Mouse (Mus musculus) liver, embryonic 14.5 days (tissue): ENCODE measurements around the gene Zfp652. TPM values are rescaled to one million over a fixed set of nuclear protein-coding genes. Genes with fewer than 3 reads are reported as not detected.
"Not testable (repeated sequence)": the region's sequence is repeated elsewhere in the genome, so short reads cannot be mapped to it uniquely, and the experiment has no call there.

ENCODE experiments used
- ATAC-seq: fragments of 200-750 bp; cut with Nextera tagmentation; 2 replicates; pipeline ENCODE4 v1.8.0; 2017; ENCODE audit warnings: moderate number of reproducible peaks, mild to moderate bottlenecking, moderate library complexity; ENCODE audit not compliant: insufficient read depth
- DNase-seq, 3 experiments: peaks; one replicate each; pipeline ENCODE4 v3.0.0-alpha.2; 2012 to 2013; ENCODE audit warnings: low read depth in 3 of 3, low spot score in 3 of 3
- H3K27ac ChIP-seq: fragments of 300-500 bp; sonication (generic); 2 replicates; pipeline ENCODE4 v1.5.1; 2014; ENCODE audit warnings: moderate library complexity, mild to moderate bottlenecking, control low read depth, inconsistent platforms
- H3K27me3 ChIP-seq: fragments of 300-500 bp; sonication (generic); 2 replicates; pipeline ENCODE4 v1.6.1; 2014; ENCODE audit warnings: mild to moderate bottlenecking, low read length, moderate library complexity; ENCODE audit not compliant: control insufficient read depth, insufficient read depth
- H3K36me3 ChIP-seq: fragments of 300-500 bp; sonication (generic); replicated peaks from 2 replicates; pipeline ENCODE4 v1.6.1; 2014; ENCODE audit warnings: low read depth; ENCODE audit not compliant: control insufficient read depth, insufficient read depth
- H3K4me1 ChIP-seq, 2 experiments: fragments of 200-500 bp in 1 of 2; fragments of 300-500 bp in 1 of 2; sonication (generic) in 1 of 2; replicated peaks; 2 replicates each; pipeline ENCODE4 v1.6.1; 2012 to 2014; ENCODE audit warnings: antibody characterized with exemption in 1 of 2, inconsistent platforms in 1 of 2, low read length in 1 of 2; ENCODE audit not compliant: control insufficient read depth in 2 of 2, insufficient read depth in 2 of 2
- H3K4me2 ChIP-seq: fragments of 300-500 bp; sonication (generic); 2 replicates; pipeline ENCODE4 v1.6.1; 2014; ENCODE audit warnings: low read depth, mild to moderate bottlenecking, control low read depth, moderate library complexity
- H3K4me3 ChIP-seq, 2 experiments: fragments of 200-500 bp in 1 of 2; fragments of 300-500 bp in 1 of 2; sonication (generic) in 1 of 2; 2 replicates each; pipeline ENCODE4 v1.5.1; 2012 to 2014; ENCODE audit warnings: low read depth in 2 of 2, low read length in 2 of 2, mild to moderate bottlenecking in 2 of 2, control low read depth in 1 of 2, inconsistent platforms in 1 of 2, moderate library complexity in 1 of 2; ENCODE audit not compliant: insufficient read depth in 1 of 2
- H3K9ac ChIP-seq: fragments of 300-500 bp; sonication (generic); replicated peaks from 2 replicates; pipeline ENCODE4 v1.6.1; 2014; ENCODE audit warnings: mild to moderate bottlenecking, control low read depth, moderate library complexity
- H3K9me3 ChIP-seq: fragments of 300-500 bp; sonication (generic); 2 replicates; pipeline ENCODE4 v1.6.1; 2016; ENCODE audit warnings: low read length, mixed read lengths; ENCODE audit not compliant: control insufficient read depth
- CTCF ChIP-seq: IDR thresholded peaks from 2 replicates; pipeline ENCODE4 v1.5.1; 2016; ENCODE audit warnings: antibody characterized with exemption, low read depth, control low read depth
- EP300 ChIP-seq: IDR thresholded peaks from 2 replicates; pipeline ENCODE4 v1.6.1; 2016; ENCODE audit warnings: antibody characterized with exemption, low read depth
- WGBS: fragments of 180-500 bp; shearing (Covaris S2); extraction: QIAGEN DNeasy Blood & Tissue Kit; methylation state at CpG from one replicate; pipeline ENCODE4 v1.1.7; 2014; ENCODE audit not compliant: insufficient replicate concordance; 5-methylcytosine and 5-hydroxymethylcytosine counted together
- polyA plus RNA-seq, 2 experiments: library from polyadenylated mRNA; depleted of rRNA in 1 of 2; stranded (reverse) in 1 of 2; unstranded in 1 of 2; fragments of >200 nt; fragmentation: Nextera tagmentation in 1 of 2; extraction: Ambion mirVana in 1 of 2; gene quantifications; 2 replicates each; pipeline versions ENCODE4 v1.2.1 to v1.2.3; 2012 to 2014

The Zfp652 gene
- polyA plus RNA-seq (2012; rRNA removed) (5.3 and 5.4 TPM in 2 replicates), polyA plus RNA-seq (2014; fragmentation: Nextera tagmentation; extraction: Ambion mirVana) (3.2 and 3.7 TPM in 2 replicates)

DNA sequence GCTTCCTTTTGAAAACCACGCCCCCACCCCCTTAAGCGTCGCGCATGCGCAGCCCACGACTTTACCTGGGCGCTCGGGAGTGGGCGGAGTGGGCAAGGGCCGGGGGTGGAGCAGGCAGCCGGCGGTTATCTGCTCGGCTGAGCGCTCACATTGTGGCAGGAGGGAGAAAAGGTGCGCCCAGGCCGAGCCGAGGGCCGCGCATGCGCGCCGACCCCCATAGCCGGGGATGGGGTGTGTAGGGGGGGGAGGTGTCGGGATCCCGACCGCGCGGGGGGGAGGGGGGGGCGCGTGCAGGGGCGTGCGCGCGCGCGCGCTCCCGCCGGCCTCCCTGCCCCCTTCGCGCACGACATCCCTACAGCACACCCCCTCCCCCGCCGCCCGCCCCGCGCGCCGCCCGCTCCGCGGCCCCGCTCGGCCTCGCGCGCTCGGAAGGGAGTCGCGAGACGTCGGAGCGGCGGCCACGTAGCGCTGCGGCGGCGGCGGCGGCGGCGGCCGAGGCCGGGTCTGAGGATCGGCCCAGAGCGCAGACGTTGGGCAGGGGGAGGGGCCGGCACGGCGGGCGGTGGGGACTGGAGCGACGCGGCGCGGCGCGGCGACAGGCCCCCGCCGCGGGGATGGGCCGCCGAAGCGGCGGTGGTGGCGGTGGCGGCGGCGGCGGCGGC is at the start of gene Zfp652:
TSS of gene Zfp652 (plus strand) at position 111 of the 662 bp plus-strand sequence.
- Histone ChIP-seq H3K9me3 (no peaks in the 10 kb centered on the region), H3K4me2 (peak within 1 kb of the TSS; percentile 77), H3K36me3 (no peaks in the 10 kb centered on the region), H3K4me3 (peak within 1 kb of the TSS; percentile 71 to 80), H3K27ac (peak within 1 kb of the TSS; percentile 61), H3K4me1 (peaks cover 31% of the 10 kb centered on the region in 2 experiments), H3K9ac (peak within 1 kb of the TSS; percentile 95), H3K27me3 (no peaks in the 10 kb centered on the region)
- DNase-seq: peak; percentile 77 to 83 (median 79)
- under 1% methylated on average over 51 of the region's 103 CpGs for WGBS
- TF ChIP-seq CTCF (no peak), EP300 (0 out of 2 replicates have a peak, but pooled peaks have one; percentile 31)
- peak; percentile 86 for ATAC-seq

GRCm38 (mm10) chr11:95666529-95667149 is 45.8 kb upstream of the Zfp652 start, which contains the start of gene Phb:
Gene Phb (plus strand): TSS chr11:95666957.
- no peaks in the 10 kb centered on the region for H3K27me3 ChIP-seq
- H3K9me3 ChIP-seq: no peaks in the 10 kb centered on the region
- 0% methylated on average over 25 of the region's 25 CpGs for WGBS
- peak within 1 kb of the TSS; percentile 79 for H3K9ac ChIP-seq
- H3K27ac ChIP-seq: peak within 1 kb of the TSS; percentile 41
- H3K36me3 ChIP-seq: peaks cover 3% of the 10 kb centered on the region
- peaks cover 2 to 7% of the 10 kb centered on the region in 2 experiments for H3K4me1 ChIP-seq
- H3K4me3 ChIP-seq: peak within 1 kb of the TSS; percentile 80 to 99
- TF ChIP-seq EP300: no peak
- TF ChIP-seq CTCF: no peak
- peak within 1 kb of the TSS; percentile 92 for H3K4me2 ChIP-seq
- DNase-seq (peak; percentile 93 to 97 (median 96)), ATAC-seq (peak; percentile 93)

GRCm38 (mm10) chr11:95667177-95667576 is 45.3 kb upstream of the Zfp652 start:
- no peak for TF ChIP-seq CTCF
- TF ChIP-seq EP300: 0 out of 2 replicates have a peak, but pooled peaks have one; percentile 11
- Histone ChIP-seq H3K9ac (peak overlapping the region; percentile 79), H3K9me3 (no peaks in the 10 kb centered on the region), H3K4me3 (peak overlapping the region; percentile 80 to 99), H3K27ac (peak overlapping the region; percentile 41), H3K4me1 (peaks cover 2 to 7% of the 10 kb centered on the region in 2 experiments), H3K27me3 (no peaks in the 10 kb centered on the region), H3K4me2 (peak overlapping the region; percentile 92), H3K36me3 (peaks cover 3% of the 10 kb centered on the region)
- DNase-seq (peak; percentile 33 to 45 (median 38)), ATAC-seq (peak; percentile 66)
- WGBS: under 1% methylated on average over 11 of the region's 11 CpGs

DNA sequence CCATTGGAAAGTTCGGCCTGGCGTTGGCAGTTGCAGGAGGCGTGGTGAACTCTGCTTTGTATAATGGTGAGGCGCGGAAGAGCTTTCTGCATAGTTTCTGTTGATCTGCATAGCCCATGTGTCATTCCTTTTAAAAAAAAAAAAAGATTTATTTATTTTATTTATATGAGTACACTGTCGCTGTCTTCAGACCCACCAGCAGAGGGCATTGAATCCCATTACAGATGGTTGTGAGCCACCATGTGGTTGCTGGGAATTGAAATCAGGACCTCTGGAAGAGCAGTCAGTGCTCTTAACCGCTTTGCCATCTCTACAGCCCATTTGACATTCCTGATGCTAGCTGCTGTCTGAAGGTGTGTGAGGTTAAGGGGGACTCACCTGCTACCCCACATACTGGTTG is 44.4 kb upstream of the Zfp652 start:
- TF ChIP-seq CTCF: peak; percentile 46
- H3K27ac ChIP-seq, H3K4me1 ChIP-seq, ATAC-seq, H3K9me3 ChIP-seq, H3K27me3 ChIP-seq, DNase-seq, H3K36me3 ChIP-seq: not testable (repeated sequence)
- peak overlapping the region; percentile 80 to 99 for H3K4me3 ChIP-seq
- peak overlapping the region; percentile 92 for H3K4me2 ChIP-seq
- H3K9ac ChIP-seq: peak overlapping the region; percentile 79; the same call in 1 of the 2 replicates
- 80% methylated on average over 7 of the region's 7 CpGs for WGBS

- H3K4me2 ChIP-seq: no peak overlapping the region
- 84% methylated on average over 14 of the region's 14 CpGs for WGBS
- H3K9me3 ChIP-seq: no peaks in the 10 kb centered on the region
- ATAC-seq (no peak), DNase-seq (no peak)
- no peaks in the 10 kb centered on the region for H3K27me3 ChIP-seq
- no peaks in the 10 kb centered on the region for H3K4me1 ChIP-seq
- no peak overlapping the region for H3K27ac ChIP-seq
- no peak overlapping the region for H3K4me3 ChIP-seq
- H3K9ac ChIP-seq: no peak overlapping the region
- no peak for TF ChIP-seq CTCF
- TF ChIP-seq EP300: no peak
- peaks cover 14% of the 10 kb centered on the region for H3K36me3 ChIP-seq
These were observed 37.0 kb upstream of the Zfp652 start for GRCm38 (mm10) chr11:95675498-95675897.
